Mouse (Mus musculus) retina, embryonic 14.5 days (tissue): ENCODE measurements around the gene Cox4i1.

Experiments
- DNase-seq: peaks from one replicate; pipeline ENCODE4 v3.0.0-alpha.2; 2015; ENCODE audit warnings: low spot score

The Cox4i1 gene

GRCm38 (mm10) chr8:120696401-120697153 lies 28.6 kb downstream of the Cox4i1 start:
- DNase-seq, result peak; percentile 52

GRCm38 (mm10) chr8:120697154-120697978 lies 29.3 kb downstream of the Cox4i1 start:
- DNase-seq, result no peak

- no peak for DNase-seq
These were observed 29.9 kb downstream of the Cox4i1 start for GRCm38 (mm10) chr8:120697979-120698272.

GRCm38 (mm10) chr8:120698426-120698825 lies 30.4 kb downstream of the Cox4i1 start:
- no peak for DNase-seq

GRCm38 (mm10) chr8:120699079-120699478 lies 31.1 kb downstream of the Cox4i1 start:
- DNase-seq, result no peak

- DNase-seq, result no peak
These were observed 31.5 kb downstream of the Cox4i1 start for GRCm38 (mm10) chr8:120699565-120699964.

- DNase-seq, result no peak
These were observed 32.0 kb downstream of the Cox4i1 start for GRCm38 (mm10) chr8:120700053-120700452.

- no peak for DNase-seq
These were observed 33.9 kb downstream of the Cox4i1 start for GRCm38 (mm10) chr8:120701758-120702465.

- DNase-seq, result no peak
These were observed 36.2 kb downstream of the Cox4i1 start for GRCm38 (mm10) chr8:120704203-120704602.

- DNase-seq, result no peak
These were observed 37.1 kb downstream of the Cox4i1 start for GRCm38 (mm10) chr8:120705163-120705562.

GRCm38 (mm10) chr8:120706193-120706592 lies 38.2 kb downstream of the Cox4i1 start:
- DNase-seq, result no peak

GRCm38 (mm10) chr8:120709176-120709575 lies 41.2 kb downstream of the Cox4i1 start:
- DNase-seq, result no peak

GRCm38 (mm10) chr8:120715200-120715599 lies 47.2 kb downstream of the Cox4i1 start:
- DNase-seq, result no peak

- no peak for DNase-seq
These were observed 48.1 kb downstream of the Cox4i1 start for GRCm38 (mm10) chr8:120715996-120716680.

- no peak for DNase-seq
These were observed 51.7 kb downstream of the Cox4i1 start for GRCm38 (mm10) chr8:120719586-120720236.

- DNase-seq, result no peak
These were observed 55.0 kb downstream of the Cox4i1 start for GRCm38 (mm10) chr8:120723025-120723424.
